11 mouse cellular contexts compared by ENCODE assay signal in genomic region chr10:58855199-58855751, GRCm38 (mm10). TPM values are rescaled to one million over a fixed set of nuclear protein-coding genes. Genes with fewer than 3 reads are reported as not detected.
DNase-seq lines count a peak whose midpoint lies in the region; ATAC-seq lines count a peak whose summit lies in the region.
"Had no signal": no experiment of that assay in that cellular context is flagged by ENCODE, and none has a peak within 500 bp of the region (broad histone marks: within the 10 kb centered on the region; RNA-seq: fewer than 3 reads in every experiment).

No protein-coding gene starts in this region.

- no peak overlapping the region for H3K4me2 ChIP-seq in heart, embryonic 15.5 days
- no peak overlapping the region for H3K4me2 ChIP-seq in forebrain, embryonic 13.5 days
- H3K4me2 ChIP-seq: limb, embryonic 15.5 days; stomach, embryonic 15.5 days had no signal

- no peak for ATAC-seq in heart, embryonic 15.5 days (replicated peaks; ENCODE audit: insufficient number of reproducible peaks, insufficient read depth, low FRiP score, low read depth)
- peak; percentile 28; the same call in 1 of the 2 replicates for ATAC-seq in forebrain, embryonic 13.5 days
- ATAC-seq: CD4-positive, CD25-positive, alpha-beta regulatory T cell, adult 4 months had no signal

- H3K36me3 ChIP-seq in heart, embryonic 15.5 days: no peaks in the 10 kb centered on the region
- no peaks in the 10 kb centered on the region for H3K36me3 ChIP-seq in forebrain, embryonic 13.5 days (ENCODE audit: poor library complexity, severe bottlenecking)
- no peaks in the 10 kb centered on the region for H3K36me3 ChIP-seq in limb, embryonic 10.5 days
- H3K36me3 ChIP-seq: limb, embryonic 15.5 days; stomach, embryonic 15.5 days had no signal

- no peaks in the 10 kb centered on the region for H3K27me3 ChIP-seq in heart, embryonic 15.5 days
- no peaks in the 10 kb centered on the region for H3K27me3 ChIP-seq in forebrain, embryonic 13.5 days
- H3K27me3 ChIP-seq in limb, embryonic 10.5 days (ENCODE audit: low read depth, poor library complexity, severe bottlenecking): no peaks in the 10 kb centered on the region
- H3K27me3 ChIP-seq: limb, embryonic 15.5 days; stomach, embryonic 15.5 days had no signal

- H3K9me3 ChIP-seq in heart, embryonic 15.5 days (replicated peaks): no peaks in the 10 kb centered on the region
- H3K9me3 ChIP-seq in forebrain, embryonic 13.5 days (replicated peaks): no peaks in the 10 kb centered on the region
- no peaks in the 10 kb centered on the region for H3K9me3 ChIP-seq in limb, embryonic 10.5 days (replicated peaks)
- H3K9me3 ChIP-seq: limb, embryonic 15.5 days; stomach, embryonic 15.5 days had no signal

- no peak for DNase-seq in heart, postnatal 36 days
- no peak for DNase-seq in limb, embryonic 10.5 days (ENCODE audit: low spot score)
- DNase-seq in lung, postnatal 36 days: peak; percentile 43
- DNase-seq in left cerebral cortex, postnatal 25 days (ENCODE audit: low spot score in 2 of 2): no peak
- DNase-seq in right cerebral cortex, postnatal 25 days: no peak
- DNase-seq: cerebellum, postnatal 36 days had no signal

- no peak overlapping the region for H3K9ac ChIP-seq in heart, embryonic 15.5 days
- H3K9ac ChIP-seq in forebrain, embryonic 13.5 days: peak overlapping the region; percentile 30
- H3K9ac ChIP-seq: limb, embryonic 15.5 days; stomach, embryonic 15.5 days had no signal

- H3K4me3 ChIP-seq in heart, embryonic 15.5 days: no peak overlapping the region
- no peak overlapping the region for H3K4me3 ChIP-seq in forebrain, embryonic 13.5 days
- H3K4me3 ChIP-seq in limb, embryonic 10.5 days: no peak overlapping the region
- H3K4me3 ChIP-seq: limb, embryonic 15.5 days; stomach, embryonic 15.5 days had no signal

- WGBS in heart, embryonic 15.5 days: 33% methylated on average over 5 of the region's 5 CpGs
- WGBS in forebrain, embryonic 13.5 days: 47% methylated on average over 5 of the region's 5 CpGs
- WGBS in limb, embryonic 10.5 days: 29% methylated on average over 5 of the region's 5 CpGs

- peaks cover 7% of the 10 kb centered on the region; the same call in 1 of the 2 replicates for H3K4me1 ChIP-seq in heart, embryonic 15.5 days (replicated peaks)
- H3K4me1 ChIP-seq in forebrain, embryonic 13.5 days: peaks cover 35% of the 10 kb centered on the region
- H3K4me1 ChIP-seq in limb, embryonic 10.5 days: peaks cover 13% of the 10 kb centered on the region

- intact Hi-C loops in heart, postnatal 36 days (cut with DNase I): no loop called here
- intact Hi-C loops in left cerebral cortex, postnatal 25 days (cut with DNase I): no loop called here

- H3K27ac ChIP-seq in heart, embryonic 15.5 days: 0 out of 2 replicates have a peak overlapping the region, but pooled peaks have one; percentile 27
- H3K27ac ChIP-seq in forebrain, embryonic 13.5 days: peak overlapping the region; percentile 57
- peak overlapping the region; percentile 50 for H3K27ac ChIP-seq in limb, embryonic 10.5 days
- H3K27ac ChIP-seq: limb, embryonic 15.5 days; stomach, embryonic 15.5 days had no signal

RNA-seq across cellular contexts. Expression of gene Sh3rf3, which starts 42.1 kb away (rescaled TPM):
- 0.34 and 0.99 TPM in 2 replicates for polyA plus RNA-seq in heart, embryonic 15.5 days (2015; fragmentation: Nextera tagmentation; extraction: Ambion mirVana)
- total RNA-seq in heart, postnatal 36 days (2021): 1 to 10 TPM; 1.1 to 1.5 TPM
- 6.1 TPM in 2 replicates for polyA plus RNA-seq in forebrain, embryonic 13.5 days (2015; fragmentation: Nextera tagmentation; extraction: Ambion mirVana)
- polyA plus RNA-seq in limb, embryonic 10.5 days (2016; fragmentation: Nextera tagmentation; extraction: Ambion mirVana): 0.14 and 0.24 TPM in 2 replicates
- total RNA-seq in left cerebral cortex, postnatal 25 days (2021): 10 to 100 TPM; 51.2 to 52.5 TPM
- polyA plus RNA-seq: CD4-positive, CD25-positive, alpha-beta regulatory T cell, adult 4 months had no signal
